Mouse (Mus musculus) left cerebral cortex, postnatal 4 days (tissue): ENCODE results near the gene Igsf21. TPM values are rescaled to one million over a fixed set of nuclear protein-coding genes. Genes with fewer than 3 reads are reported as not detected.
A peak's percentile ranks its signal among the peaks of the same experiment; 100 is the strongest.

Experiments
- DNase-seq: peaks from one replicate; pipeline ENCODE4 v3.0.0-alpha.2; 2022
- intact Hi-C: fragments of 180-260 bp; cut with DNase I; formaldehyde crosslinking; loops from one replicate; pipeline ENCODE4 v1.15.1; 2025
- total RNA-seq, 2 experiments: library from RNA; stranded (reverse); gene quantifications; 2 replicates each; pipeline ENCODE4 v1.2.3; 2021

Gene Igsf21
- total RNA-seq, 2 experiments from 2014 or later: 104 to 114 TPM

DNA sequence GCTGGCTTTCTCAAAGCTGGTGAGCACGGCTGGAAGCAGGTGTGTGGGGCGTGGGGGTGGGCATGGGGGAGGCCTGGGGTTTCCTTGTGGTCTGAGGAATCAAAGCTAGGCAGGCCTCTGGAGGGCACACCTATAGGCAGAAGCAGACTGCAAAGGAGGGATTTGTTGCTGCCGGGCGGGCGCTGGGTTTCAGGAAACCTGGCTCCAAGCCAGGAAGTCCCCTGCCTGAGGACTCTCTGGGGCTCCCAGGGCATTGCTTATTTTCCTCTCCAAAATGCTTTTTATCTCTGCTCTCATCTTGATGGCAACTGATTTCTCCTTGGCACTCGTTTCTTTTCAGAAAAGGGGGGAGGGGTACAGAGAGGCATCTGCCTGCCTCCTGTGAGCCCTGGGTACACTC lies 141.8 kb downstream of the Igsf21 start:
- intact Hi-C loops: no loop called here

DNA sequence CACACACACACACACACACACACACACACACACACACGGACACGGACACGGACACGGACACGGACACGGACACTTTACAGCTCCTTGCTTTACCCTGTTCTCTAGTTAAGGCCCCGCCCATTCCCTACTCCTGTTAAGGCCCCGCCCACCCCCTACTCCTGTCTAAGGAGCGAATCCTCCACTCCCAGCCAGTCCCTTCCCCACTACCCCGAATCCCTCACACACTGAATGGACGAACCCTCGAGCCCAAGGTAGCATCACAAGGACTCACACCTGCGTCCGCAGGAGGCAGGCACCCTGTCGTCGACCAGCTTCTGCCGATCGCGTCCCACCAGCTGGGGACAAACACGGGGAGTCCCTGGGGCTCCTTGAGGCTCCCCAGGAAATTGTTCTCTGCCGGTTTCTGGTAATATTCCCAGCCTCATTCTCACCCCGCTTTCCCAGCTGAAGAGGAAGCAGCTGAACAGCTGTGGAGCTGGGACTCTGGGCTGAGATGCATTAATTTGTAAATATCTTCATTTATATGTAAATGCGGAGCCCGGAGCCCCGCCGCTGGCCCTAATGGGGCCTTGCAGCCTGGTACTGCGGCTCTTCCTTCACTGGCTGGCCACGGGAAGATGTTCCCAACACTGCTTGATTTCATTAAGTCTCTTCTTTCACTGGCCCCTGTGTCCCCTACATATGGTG lies 143.1 kb downstream of the Igsf21 start:
- intact Hi-C loops: no loop called here
- DNase-seq: peak; percentile 49

More for the DNA sequence above, 141.8 kb downstream of the Igsf21 start:
- no peak for DNase-seq

DNA sequence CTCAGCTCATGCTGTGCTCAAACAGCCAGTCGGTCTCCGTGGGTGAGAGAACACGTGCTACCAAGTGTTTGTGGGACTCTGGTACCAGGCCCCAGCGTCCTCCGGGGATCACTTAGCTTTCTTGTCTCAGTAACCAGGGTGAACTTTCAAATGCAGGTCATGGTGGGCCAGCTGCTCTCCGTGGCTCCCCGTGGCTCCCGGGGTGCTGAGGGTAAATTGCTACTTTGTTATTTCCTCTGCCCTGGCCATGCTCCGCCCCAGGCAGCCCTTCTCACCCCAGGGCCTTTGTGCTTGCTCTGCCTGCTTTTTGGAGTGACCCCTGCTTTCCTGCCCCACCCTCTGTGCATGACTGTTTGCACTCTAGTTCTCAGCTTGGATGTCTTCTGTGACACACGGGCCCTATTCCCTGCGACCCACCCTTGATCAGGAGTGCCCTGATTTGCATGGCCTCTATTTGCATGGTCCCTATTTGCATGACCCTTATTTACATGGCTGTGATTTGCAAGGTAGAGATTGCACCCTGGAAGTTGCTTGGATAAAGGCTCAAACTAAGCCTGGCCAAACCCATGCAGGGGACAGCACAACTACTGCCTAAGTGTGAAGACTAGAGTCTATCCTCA lies 143.9 kb downstream of the Igsf21 start:
- intact Hi-C loops: no loop called here
- no peak for DNase-seq

DNA sequence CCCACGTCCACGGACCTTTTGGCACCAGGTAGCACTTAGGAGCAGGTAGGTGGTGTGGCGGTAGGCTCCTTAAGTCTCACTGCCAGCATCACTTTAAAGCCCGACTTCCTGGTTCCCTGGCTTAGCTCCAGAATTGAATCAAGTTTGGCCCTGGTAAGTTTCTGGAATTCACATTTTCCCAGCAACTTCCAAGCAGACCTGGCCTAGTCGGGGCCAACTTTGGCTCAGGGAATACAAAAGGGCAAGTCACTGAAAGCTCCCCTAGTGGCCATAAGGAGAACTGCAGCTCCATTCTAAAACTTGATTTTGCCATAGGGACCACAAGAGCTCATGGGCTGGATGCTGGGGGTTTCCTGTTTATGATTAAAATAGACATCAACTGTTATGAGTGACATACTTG lies 145.5 kb downstream of the Igsf21 start:
- DNase-seq: no peak
- intact Hi-C loops: no loop called here

DNA sequence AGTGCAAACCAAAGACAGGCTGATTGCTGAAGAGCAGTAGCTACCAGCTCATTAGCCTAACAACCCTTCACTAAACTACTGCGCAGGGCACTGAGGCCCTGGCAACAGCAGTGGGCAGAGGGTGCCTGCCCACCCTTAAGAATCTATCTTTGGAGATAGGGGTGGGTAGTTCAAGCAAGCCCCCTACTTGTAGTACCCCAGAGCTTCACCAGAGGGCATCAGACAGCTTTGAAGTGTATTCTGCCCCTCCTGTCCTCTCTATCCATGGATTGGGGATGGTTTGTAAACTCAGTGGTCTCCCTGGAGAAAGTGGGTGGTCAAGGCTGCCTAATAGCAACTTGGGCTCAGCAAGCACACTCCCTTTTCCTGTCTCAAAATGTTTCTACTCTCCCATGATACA lies 146.4 kb downstream of the Igsf21 start:
- intact Hi-C loops: no loop called here
- peak; percentile 69 for DNase-seq

DNA sequence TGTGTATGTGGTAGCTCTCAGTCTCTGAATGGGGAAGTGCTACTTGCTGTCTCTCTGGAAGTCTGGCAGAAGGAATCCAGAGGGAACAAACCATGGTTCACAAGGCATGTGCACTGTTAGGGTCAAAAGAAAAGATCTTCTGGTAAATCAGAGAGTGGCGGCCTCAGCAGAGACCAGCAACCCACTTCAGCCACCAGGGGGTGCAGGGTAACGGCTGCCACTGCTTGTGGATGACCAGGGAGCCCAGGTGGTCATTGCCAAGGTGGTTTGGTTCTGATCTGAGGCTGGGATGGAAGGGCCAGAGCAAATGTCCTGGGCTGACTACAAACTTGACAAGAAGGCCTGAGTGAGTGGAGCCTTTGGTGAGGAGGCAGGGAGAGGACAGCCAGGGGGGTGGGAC lies 150.3 kb downstream of the Igsf21 start:
- intact Hi-C loops: no loop called here
- DNase-seq: no peak

DNA sequence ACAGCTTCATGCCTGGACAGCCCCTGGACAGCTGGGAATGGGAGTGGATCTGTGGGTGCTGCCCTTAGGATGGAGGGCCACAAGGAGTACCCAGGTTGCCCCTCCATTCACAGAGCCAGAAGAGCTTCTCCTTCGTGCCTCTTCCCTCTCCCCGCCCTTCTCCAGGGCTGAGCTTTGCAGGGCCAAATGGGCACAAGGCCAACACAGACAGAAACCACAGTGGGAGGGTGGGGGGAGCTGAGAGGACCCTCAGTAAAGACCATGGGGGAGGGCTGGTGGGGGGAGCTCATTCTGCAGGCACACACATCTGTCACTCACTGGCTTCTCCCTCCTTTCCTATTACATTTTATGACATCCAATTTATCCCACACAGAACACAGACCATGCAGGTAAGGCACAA lies 151.7 kb downstream of the Igsf21 start:
- peak; percentile 63 for DNase-seq
- intact Hi-C loops: no loop called here

DNA sequence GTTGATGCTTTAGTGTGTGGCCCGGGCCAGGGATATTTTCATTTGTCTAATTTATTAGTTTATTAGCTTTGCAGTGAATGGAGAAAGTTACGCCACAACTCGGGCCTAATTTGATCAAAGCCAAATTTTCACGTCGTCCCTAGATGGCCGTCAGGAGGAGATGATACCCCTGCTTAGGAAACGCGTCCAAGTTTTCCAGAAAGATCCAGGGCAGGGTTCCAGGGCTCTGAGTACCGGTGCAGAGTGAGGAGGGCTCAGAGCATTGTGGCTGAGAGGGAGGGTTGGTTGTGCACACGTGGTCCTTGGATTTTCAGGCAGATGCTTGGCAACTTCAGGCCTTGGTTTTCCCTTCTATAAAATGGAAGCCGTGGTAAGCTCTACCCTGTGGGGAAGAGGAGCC lies 154.2 kb downstream of the Igsf21 start:
- no peak for DNase-seq
- intact Hi-C loops: no loop called here

DNA sequence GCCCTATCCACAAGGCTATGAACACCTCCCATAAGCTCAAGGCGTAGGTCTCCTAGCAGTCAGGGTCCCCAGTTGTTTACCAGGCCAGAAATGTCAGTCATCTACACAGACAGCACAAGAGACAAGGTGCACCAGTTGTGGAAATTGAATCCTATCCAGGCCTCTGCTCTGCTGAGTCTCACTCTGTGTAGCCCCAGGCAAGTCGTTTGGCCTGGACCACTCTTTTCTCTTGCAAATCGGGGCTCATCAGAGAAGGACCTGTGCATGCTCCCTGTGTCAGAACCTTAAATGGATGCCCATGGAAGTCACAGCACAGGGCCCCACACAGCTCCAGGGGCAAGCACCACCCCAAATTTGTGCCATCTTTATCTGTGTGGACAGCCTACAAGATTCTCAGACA lies 154.9 kb downstream of the Igsf21 start:
- no peak for DNase-seq

DNA sequence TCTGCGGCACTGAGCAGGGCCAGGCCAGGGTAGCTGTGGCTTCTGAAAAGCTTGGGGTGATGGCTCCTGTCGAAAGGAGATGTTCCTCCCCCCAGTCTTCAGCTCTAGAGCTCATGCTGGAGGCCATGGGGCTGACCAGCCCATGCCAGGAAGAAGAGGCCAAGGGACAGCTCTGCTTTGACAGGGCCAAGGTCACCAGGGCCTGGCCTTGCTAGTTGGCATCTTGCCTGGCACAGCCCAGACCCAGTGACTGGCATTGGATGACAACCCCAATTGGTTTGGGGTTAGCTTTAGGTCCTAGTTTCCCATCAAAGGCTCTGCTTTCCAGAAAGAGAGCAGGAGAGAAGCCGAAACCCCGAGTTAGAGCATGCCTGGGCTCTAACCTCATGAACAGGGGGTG lies 156.9 kb downstream of the Igsf21 start:
- intact Hi-C loops: no loop called here
- DNase-seq: no peak

More for the DNA sequence above, 154.9 kb downstream of the Igsf21 start:
- intact Hi-C loops: no loop called here

DNA sequence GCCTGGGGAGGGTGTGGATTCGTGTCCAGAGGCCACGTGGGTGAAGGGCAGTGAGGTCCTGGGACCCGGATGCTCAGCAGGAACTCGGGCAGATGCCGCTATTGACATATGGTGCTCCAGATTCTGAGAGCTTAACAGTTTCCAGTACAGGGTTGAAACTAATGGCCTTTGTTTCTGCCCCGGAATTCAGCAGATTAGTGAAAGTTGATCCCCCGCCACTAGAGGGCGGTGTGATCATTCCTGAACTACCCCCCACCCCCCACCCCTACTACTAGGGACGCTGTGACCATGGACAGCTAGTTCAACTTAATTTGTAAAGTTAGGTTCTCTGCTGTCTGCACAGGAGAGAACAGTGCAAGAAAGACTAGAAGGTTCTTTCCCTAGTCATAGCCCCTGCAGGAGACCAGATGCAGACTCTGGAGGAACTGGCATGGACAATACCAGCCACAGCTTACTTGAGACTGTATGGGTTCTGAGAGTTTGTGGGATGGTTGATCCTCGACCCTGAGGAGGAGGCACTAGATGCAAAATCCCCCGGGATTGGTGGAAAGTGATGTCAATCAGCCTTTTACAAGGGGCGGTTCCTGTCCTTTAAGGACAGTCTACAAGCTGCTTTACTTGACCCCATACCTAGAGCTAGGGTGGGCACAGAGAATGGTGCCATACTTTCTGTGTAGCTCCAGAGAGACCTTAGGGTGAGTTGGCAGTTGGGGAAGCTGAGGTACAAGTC lies 157.7 kb downstream of the Igsf21 start:
- intact Hi-C loops: no loop called here
- no peak for DNase-seq

DNA sequence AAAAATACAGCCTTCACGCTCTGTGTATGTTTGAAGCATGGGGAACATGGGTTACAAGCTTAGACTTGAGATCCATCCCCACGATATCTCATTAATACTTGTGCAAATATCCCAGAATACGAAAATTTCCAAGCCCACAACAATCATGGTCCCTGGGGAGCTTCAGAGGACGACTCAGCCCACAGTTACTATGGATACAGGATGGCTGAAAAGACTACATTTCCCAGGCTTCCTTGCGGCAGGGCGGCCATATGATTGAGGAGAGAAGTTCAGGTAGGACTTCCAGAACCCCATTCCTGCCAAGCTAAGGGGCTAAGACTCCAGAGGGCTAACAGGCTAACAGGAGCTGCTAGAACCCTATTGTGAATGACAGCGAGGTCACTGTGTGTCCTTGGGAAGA lies 160.4 kb downstream of the Igsf21 start:
- DNase-seq: no peak
- intact Hi-C loops: no loop called here

DNA sequence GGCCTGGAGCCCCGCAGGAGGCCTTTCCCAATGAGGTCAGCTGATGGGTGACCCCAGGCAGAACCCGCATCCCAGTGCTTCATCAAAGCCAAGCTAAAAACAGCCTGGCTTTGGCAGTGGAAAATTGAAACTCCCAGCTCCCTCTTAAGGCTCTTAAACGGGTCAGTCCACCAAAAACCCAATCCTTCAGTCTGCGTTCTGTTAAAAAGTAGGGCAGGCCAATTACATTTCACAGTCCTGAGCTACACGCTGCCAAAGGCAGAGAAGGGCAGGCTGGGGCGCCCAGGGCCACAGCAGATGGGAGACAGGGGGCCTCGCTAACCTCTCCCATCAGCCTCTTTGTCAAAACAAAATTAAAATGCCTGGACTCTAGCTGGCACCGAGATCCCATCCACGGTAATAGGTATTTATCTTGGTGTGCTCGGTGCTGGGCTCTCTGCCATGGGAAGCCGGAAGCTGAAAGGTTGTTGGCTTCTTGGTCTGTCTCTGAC lies 162.0 kb downstream of the Igsf21 start:
- DNase-seq: peak; percentile 53
- intact Hi-C loops: no loop called here

DNA sequence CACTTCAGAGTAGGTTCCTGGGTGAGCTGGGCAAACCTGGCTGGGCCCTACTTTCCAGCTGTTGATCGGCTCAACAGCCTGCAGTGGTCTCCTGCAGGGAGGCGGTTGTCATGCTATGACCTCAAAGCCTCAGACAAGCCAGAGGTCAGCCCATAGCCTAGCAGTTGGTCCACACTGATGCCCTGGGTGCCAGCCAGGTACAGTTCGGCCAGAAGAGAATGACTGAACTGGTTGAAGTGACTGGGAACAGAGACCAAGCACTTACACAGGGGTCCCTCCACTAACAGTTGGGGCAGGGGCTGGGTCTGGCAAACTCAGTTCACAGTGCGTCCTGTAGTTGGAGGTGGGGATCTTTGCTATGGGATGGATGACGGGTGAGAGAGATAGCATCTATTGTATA lies 162.5 kb downstream of the Igsf21 start:
- intact Hi-C loops: no loop called here
- no peak for DNase-seq

DNA sequence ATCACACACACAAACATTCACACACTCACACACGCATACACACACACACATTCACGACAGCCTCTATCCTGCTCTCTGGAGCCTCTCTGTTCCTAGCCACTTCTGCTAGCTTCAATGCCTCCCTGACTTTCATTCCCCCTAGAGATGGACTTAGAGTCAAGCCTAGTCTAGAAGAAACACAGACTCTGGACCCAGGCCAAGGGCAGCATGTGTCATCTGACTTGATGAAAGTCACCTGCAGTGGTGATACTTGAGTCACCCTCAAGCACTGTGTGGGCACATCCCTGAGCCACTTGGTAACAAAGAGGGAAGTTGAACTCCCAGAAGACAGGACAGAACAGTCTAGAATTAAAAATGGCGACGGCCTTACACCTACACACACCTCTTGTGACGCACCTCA lies 168.2 kb downstream of the Igsf21 start:
- DNase-seq: no peak
- intact Hi-C loops: no loop called here

DNA sequence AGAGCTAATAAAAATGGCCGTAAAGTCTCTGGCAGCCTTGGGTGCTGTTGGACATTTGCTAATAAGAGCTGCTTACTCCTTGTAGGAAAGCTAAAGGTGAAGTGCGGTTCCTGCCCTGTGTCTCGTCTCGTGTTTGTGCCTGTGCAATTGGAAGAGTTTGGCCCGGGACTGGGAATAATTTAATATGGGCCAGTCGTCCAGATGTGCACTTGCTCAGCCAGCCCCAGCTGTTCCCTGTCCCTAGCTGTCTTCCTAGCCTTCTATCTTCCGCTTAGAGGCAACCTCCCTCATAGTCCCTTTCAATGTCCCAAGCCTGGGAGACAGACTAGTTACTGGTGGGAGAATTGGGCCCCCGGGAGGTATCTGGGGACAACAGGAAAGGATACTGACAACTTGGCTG lies 169.0 kb downstream of the Igsf21 start:
- intact Hi-C loops: no loop called here
- no peak for DNase-seq

DNA sequence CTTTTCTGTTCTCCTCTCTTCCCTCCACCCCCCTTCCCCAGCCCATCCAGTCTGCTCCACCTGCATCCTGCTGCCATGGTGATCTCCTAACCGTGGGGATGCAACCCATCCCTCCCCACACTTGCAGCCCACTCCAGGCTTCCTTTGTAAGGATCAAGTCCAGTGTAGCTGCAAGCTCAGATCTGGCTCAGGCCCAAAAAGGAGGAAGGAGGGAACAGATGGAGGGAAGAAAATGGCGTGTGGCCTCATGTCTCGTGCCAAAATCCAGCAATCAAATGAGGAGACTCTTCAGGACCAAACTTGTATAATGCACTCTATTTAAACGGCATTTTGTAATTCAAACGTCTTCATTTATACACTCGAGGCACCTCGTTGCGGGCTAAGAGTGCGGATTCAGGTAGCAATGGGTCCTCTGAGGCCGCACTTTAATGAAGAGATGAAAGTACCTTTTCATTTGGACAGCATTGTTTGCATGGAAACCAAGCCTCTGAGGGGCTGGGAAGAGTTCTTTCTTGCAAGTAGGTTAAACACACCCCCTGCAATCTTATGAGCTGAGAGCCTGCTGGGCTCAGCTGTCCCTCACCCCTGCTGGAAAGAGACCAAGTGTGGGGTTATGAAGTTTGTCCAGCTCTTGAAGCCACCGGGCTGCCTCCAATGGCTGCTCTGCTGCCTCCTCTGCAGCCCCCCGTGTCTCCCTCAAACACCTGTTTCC lies 169.6 kb downstream of the Igsf21 start:
- intact Hi-C loops: no loop called here

DNA sequence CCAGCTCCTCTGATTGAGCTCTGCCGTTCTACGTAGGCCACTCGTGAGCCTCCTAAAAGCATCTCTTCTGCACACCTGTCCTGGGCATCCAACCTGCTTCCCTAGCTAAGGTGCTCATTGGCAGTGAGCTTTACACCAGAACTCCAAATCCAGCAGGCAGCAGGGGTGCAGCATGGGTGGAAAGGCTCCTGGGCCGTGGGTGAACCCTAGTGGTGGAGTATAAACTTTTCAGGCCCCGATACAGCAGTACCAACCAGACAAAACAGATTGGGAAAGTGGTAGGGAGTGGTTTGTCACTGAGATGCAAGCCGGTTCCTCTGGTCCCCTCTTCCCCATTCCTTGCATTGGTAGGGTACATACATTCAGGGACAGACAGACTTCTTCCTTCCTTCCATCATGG lies 170.2 kb downstream of the Igsf21 start:
- no peak for DNase-seq
- intact Hi-C loops: no loop called here

More for the DNA sequence above, 169.6 kb downstream of the Igsf21 start:
- DNase-seq: peak; percentile 85

DNA sequence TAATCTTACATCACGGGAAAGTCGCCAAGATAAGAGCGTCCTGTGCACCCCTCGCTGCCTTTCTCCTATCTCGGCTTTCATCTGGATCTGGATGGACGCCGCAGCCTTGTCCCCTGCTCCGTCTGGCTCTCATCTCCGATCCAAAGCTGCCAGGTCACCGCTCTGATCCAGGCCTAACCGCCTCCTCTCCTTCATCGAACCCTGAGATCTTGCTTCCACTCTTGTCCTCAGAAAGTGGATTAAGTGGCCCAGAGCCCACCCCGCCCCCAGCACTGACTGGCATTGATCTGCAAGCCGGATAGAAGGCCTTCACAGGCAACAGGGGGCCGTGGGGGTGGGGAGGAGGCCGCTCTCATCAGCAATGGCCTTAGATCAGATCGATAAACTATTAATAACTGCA lies 175.5 kb downstream of the Igsf21 start:
- intact Hi-C loops: no loop called here
- DNase-seq: no peak

DNA sequence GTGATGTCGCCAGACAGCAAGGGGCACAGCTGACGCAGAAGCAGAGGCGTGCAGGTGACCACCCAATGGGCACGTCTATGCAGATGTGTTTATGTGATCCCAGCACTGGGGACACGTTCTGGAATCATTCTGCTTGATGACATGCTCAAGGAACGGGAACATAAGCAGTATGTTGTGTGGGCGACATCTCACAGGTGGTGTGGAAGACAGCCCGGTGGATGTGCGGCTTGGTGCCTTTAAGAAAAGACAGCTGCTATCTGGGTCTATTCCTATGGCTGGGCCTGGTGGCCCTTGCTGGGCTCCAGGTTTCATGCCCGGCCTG lies 176.3 kb downstream of the Igsf21 start:
- intact Hi-C loops: no loop called here
- DNase-seq: no peak

DNA sequence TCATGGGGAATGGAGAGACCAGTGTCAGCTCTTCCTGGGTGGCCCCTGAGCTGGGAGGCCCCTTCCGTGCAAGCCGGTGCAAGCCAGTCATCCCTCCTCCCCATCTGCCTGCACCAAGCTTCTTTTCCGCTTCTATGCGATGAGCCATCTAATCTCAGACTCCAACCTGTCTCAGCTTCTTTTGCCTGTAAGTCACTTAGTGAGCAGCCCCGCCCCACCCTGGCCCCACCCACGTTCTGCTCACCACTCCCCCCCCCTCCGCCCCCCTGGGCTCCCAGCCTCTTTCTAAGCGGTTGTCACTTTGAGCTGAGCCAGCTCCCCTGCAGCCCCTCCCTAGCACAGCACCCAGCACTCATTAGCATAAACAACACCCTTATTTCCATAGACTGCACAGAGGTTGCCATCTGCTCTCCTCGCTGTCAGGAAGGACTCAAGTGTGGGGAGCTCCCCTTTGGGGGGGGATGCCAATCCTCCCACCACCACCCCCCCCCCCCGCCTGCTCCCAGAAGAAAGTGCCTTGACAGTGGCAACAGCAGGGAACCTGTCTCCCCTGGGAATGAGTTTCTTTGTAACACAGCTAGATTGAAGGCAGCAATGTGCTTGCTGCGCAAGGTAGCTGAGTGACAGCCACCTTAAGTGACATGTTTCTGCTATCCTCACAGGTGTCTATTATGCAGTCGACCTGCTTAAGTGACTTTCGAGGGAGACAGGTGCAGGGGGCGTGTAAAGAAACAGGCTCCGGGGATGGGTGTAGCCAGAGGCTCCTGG lies 176.8 kb downstream of the Igsf21 start:
- intact Hi-C loops: no loop called here
- no peak for DNase-seq
